Mouse (Mus musculus): ENCODE data around the gene Mthfd2.
"Not testable (repeated sequence)": the region's sequence is repeated elsewhere in the genome, so short reads cannot be mapped to it uniquely, and the experiment has no call there.

The Mthfd2 gene

GRCm38 (mm10) chr6:83325525-83326393 lies at the start of gene Mthfd2, which contains the start of gene Mob1a:
TSS of gene Mthfd2 (minus strand) at chr6:83325908.
TSS of gene Mob1a (plus strand) at chr6:83326016.
- DNase-seq (ENCODE audit: extremely low read depth, insufficient read length, low spot score) = peak; percentile 94

DNA sequence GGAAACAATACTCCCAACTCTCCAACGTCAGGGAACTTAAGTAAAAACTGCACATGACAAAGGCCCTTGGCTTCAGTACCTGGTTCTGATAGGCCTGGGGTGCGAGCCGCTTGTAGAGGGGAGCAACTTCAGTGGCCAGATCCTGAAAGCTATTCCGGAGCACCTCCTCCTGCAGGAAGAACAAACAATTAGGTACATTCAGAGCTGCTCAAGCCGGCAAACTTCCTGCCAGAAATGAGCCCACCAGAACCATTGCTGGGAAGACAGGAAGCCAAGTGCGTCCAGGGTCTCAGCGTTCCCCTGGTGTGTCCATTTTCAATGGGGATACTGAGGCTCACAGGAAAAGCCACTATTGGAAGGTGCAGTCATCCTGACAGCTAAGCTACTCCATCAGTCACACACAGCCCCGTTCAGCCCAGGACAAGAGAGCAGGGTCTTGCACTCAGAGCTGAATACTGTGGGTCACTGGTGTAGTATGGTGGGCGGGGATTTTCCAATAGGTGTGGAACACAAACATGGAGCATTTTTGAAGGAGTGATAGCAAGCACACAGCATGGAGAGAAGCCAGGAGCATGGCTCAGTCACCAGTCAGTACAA lies 48.1 kb upstream of the Mthfd2 start:
- DNase-seq (ENCODE audit: extremely low read depth, insufficient read length, low spot score) = no peak

DNA sequence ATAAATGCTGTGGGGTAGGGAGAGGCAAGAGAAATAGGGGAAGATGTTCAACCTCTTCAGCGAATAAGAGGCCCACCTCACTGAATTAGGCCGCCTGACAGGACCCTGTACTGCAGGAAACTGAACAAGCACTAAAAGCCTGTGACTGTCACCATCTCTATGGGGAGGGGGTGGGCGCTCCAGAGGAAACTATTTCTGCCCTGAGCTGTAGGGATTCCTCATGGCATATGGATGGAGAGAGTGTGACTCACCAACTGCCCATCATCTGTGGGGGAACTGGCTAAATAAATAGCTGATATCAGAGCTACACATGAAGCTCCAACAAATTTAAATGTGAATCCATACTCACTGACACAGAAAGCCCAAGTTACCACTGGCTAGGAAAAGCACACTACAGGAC lies 45.6 kb upstream of the Mthfd2 start:
- DNase-seq (ENCODE audit: extremely low read depth, insufficient read length, low spot score) = no peak

GRCm38 (mm10) chr6:83370316-83370965 lies 44.7 kb upstream of the Mthfd2 start:
- no peak for DNase-seq (ENCODE audit: extremely low read depth, insufficient read length, low spot score)

- DNase-seq (ENCODE audit: extremely low read depth, insufficient read length, low spot score) = no peak
Observed at GRCm38 (mm10) chr6:83363075-83363474, 37.4 kb upstream of the Mthfd2 start.

DNA sequence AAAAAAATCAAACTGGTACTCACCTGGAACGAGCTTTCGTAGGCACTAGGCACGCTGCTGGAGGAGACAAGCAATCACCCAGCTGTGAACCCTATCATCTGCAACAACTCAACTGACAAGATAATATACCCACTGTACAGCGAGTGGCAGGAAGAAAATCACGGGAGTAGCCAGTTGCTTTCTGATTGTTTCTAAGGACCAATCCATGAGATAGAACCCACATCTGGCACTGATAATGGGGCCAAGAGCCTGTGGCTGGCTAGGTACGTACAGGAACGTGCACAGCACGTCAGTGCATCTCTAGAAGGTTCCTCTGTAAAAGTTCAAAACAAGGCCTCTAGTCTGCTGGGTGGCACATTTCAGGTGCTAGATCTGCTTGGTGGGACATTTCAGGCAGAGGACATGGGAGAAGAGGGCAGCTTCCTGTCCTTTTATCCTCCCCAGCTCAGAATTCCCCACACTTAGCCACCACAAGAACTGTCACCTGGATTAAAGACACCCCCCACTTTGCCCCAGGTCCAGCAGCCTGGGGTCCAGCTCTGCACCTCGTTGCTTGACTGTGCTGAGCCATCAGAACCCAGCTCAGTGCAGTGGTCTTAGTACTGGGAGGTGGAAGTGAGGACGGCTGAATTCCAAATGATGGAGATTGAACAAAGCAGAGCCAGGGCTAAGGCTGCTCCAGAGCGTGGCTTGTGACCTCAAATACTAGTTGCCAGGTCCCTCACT lies 36.0 kb upstream of the Mthfd2 start:
- no peak for DNase-seq (ENCODE audit: extremely low read depth, insufficient read length, low spot score)

- DNase-seq (ENCODE audit: extremely low read depth, insufficient read length, low spot score) = no peak
Observed at GRCm38 (mm10) chr6:83357436-83357835, 31.7 kb upstream of the Mthfd2 start.

DNA sequence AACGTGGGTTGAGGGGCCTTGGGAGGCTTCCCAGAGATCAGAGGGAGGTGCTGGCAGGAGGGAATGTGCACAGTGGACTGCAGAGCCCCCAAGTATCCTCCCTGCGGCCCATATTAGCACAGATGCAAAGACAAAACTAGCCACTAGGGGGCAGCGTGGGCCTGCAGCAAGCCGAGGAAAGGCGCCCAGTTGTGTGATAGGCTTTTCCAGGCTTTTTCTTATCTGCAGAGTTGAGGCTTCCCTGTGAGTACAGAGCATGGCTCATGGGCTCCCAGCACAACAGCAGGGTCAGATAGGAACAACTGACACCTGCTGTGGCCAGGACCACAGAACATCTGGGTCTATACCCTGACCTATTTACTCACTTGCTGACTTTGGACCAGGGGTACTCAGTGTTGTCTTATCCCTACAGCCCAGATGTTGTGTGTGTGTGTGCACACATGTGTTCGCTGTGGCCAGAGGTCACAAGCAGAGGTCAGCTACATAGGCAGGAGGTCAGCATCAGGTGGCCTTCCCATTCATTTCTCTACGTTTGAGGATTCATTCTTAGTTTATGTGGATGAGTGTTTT lies 30.9 kb upstream of the Mthfd2 start:
- no peak for DNase-seq (ENCODE audit: extremely low read depth, insufficient read length, low spot score)

GRCm38 (mm10) chr6:83354856-83355781 lies 29.4 kb upstream of the Mthfd2 start:
- DNase-seq (ENCODE audit: extremely low read depth, insufficient read length, low spot score) = no peak

- DNase-seq (ENCODE audit: extremely low read depth, insufficient read length, low spot score) = no peak
Observed at GRCm38 (mm10) chr6:83352666-83353410, 27.1 kb upstream of the Mthfd2 start.

GRCm38 (mm10) chr6:83351490-83352160 lies 25.9 kb upstream of the Mthfd2 start:
- no peak for DNase-seq (ENCODE audit: extremely low read depth, insufficient read length, low spot score)

- no peak for DNase-seq (ENCODE audit: extremely low read depth, insufficient read length, low spot score)
Observed at GRCm38 (mm10) chr6:83350851-83351405, 25.2 kb upstream of the Mthfd2 start.

- no peak for DNase-seq (ENCODE audit: extremely low read depth, insufficient read length, low spot score)
Observed at GRCm38 (mm10) chr6:83350172-83350571, 24.5 kb upstream of the Mthfd2 start.

DNA sequence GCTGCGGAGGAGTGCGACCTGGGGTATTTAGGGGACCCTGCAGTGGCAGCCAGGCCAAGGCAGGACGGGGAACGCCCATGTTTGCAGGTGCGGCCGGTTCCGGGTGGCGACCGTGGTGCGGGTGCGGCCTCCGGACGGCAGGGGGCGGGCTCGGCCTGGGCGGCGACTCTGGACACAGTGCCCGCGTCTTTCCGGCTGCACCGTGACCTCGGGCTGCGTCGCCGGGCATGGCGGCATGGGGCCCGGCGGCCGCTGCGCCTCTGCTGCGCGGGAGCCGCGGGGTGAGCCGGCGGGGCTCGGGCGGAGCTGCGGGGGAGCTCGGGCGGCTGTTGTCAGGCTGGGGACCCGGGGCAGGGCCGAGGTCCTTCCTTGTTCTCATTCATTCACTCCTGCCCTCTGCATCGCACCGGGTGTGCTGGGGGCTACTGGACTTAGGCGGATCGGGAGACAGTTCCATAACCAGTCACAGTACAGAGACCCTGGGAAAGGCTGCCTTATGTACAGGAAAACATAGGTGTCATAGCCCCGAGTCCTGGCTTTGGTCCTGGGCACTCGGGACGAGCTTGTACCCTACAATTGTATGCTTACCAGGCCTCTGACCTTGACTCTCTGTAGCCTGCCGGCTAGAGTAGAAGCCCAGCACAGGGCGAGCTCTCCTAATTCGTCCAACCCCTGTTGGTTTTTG lies 23.7 kb upstream of the Mthfd2 start:
- DNase-seq (ENCODE audit: extremely low read depth, insufficient read length, low spot score) = peak; percentile 83

- DNase-seq (ENCODE audit: extremely low read depth, insufficient read length, low spot score) = no peak
Observed at GRCm38 (mm10) chr6:83348873-83349272, 23.2 kb upstream of the Mthfd2 start, which contains the start of gene Bola3. TSS of gene Bola3 (plus strand) at chr6:83349147.

- DNase-seq (ENCODE audit: extremely low read depth, insufficient read length, low spot score) = no peak
Observed at GRCm38 (mm10) chr6:83347916-83348315, 22.2 kb upstream of the Mthfd2 start.

DNA sequence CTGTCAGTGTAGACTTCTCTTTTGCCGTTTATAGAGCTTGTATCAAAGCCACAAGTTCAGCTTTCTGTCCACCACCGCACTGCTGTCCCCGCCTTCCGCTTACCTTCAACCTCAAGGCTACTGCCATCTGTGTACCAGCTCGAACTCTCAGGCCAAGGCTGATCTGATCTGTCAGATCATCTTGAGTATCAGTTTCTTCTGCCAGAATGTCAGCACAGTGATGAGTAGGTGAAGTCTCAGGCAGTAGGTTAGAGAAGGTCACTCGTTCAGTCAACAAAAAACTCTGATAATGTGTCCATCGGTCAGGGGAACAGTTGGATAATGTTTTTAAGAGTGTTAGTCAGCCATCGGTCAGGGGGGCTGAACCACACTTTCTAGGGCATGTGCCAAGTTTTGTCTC lies 19.6 kb upstream of the Mthfd2 start:
- not testable (repeated sequence) for DNase-seq (ENCODE audit: extremely low read depth, insufficient read length, low spot score)

Data from 3134 (cell line).